14 mouse cellular contexts compared by ENCODE assay signal in the genomic region with DNA sequence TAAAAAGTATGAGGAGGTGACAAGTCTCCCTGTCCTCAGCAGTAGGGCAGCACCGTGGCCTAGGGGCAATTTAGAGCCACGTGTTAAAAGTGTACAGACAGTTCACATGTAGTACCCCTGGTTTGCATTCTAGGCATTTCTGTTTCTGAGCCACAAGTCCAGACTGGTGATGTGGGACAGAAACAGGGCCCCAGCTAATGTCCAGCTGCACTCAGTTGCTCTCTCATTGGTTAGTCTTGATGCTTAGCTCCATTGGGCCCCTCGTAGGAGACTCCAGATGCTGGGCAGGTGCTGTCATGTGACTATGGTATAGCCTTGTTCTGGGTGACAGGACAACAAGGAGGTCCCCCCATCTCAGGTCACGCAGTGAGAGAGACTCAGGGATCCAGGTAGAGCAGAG. TPM values are rescaled to one million over a fixed set of nuclear protein-coding genes. Genes with fewer than 3 reads are reported as not detected.
A peak's percentile ranks its signal among the peaks of the same experiment; 100 is the strongest.
DNase-seq lines count a peak whose midpoint lies in the region; ATAC-seq and TF ChIP-seq lines count a peak whose summit lies in the region.
"Had no signal": no experiment of that assay in that cellular context is flagged by ENCODE, and none has a peak within 500 bp of the region (broad histone marks: within the 10 kb centered on the region; RNA-seq: fewer than 3 reads in every experiment).

No protein-coding gene starts in this region.

- TF ChIP-seq CTCF in CH12.LX (conservative IDR thresholded peaks at IDR 0.05 in 1 of 2, IDR thresholded peaks at IDR 0.05 in 1 of 2; ENCODE audit: low read depth in 2 of 2, low read length in 2 of 2) = no peak
- TF ChIP-seq CTCF in left cerebral cortex, adult 2 months (IDR thresholded peaks at IDR 0.05) = no peak

- peaks cover 6% of the 10 kb centered on the region; the same call in 1 of the 2 replicates for H3K79me2 ChIP-seq in CH12.LX (replicated peaks; ENCODE audit: control insufficient read depth, extremely low read depth, insufficient read depth, poor library complexity, severe bottlenecking)

- in situ Hi-C loops in CH12.LX (cut with MboI; ENCODE audit: low pct_ligation_motif_present, low pct_unique_long_range_greater_than_20kb, low sequenced_read_pairs) = loop anchor here (10.0 kb wide), 1 partner anchor 474 kb away; no protein-coding TSS in a partner anchor

- TF ChIP-seq RAD21 in CH12.LX (IDR thresholded peaks at IDR 0.05; ENCODE audit: low read depth, low read length) = no peak

- H3K9me3 ChIP-seq in CH12.LX (replicated peaks; ENCODE audit: low read length) = no peaks in the 10 kb centered on the region
- no peaks in the 10 kb centered on the region for H3K9me3 ChIP-seq in embryonic facial prominence, embryonic 11.5 days (replicated peaks; ENCODE audit: control insufficient read depth, low read length)
- no peaks in the 10 kb centered on the region for H3K9me3 ChIP-seq in hindbrain, embryonic 13.5 days
- no peaks in the 10 kb centered on the region; the same call in 1 of the 2 replicates for H3K9me3 ChIP-seq in midbrain, embryonic 11.5 days (ENCODE audit: control insufficient read depth, low read length)

- no peak for TF ChIP-seq POLR2A in CH12.LX (IDR thresholded peaks at IDR 0.05; ENCODE audit: low read depth, low read length)

- 0 out of 2 replicates have a peak, but pooled peaks have one; percentile 12 for TF ChIP-seq EP300 in CH12.LX (IDR thresholded peaks at IDR 0.05; ENCODE audit: low read length)

- no peaks in the 10 kb centered on the region for H3K27me3 ChIP-seq in CH12.LX (replicated peaks)
- H3K27me3 ChIP-seq in embryonic facial prominence, embryonic 11.5 days (ENCODE audit: control insufficient read depth, insufficient read depth, low read length) = no peaks in the 10 kb centered on the region
- no peaks in the 10 kb centered on the region for H3K27me3 ChIP-seq in hindbrain, embryonic 13.5 days
- no peaks in the 10 kb centered on the region for H3K27me3 ChIP-seq in midbrain, embryonic 11.5 days (ENCODE audit: control insufficient read depth, insufficient read depth, low read length)

- dilution Hi-C loops in CH12.LX (cut with MboI; ENCODE audit: extremely low pct_ligation_motif_present, extremely low pct_unique_long_range_greater_than_20kb, low sequenced_read_pairs) = no loop called here

- no peak overlapping the region for H3K4me2 ChIP-seq in CH12.LX (ENCODE audit: insufficient read depth, low read depth, poor library complexity, severe bottlenecking)
- peak overlapping the region; percentile 22; the same call in 1 of the 2 replicates for H3K4me2 ChIP-seq in embryonic facial prominence, embryonic 11.5 days (ENCODE audit: low read depth, low read length)
- H3K4me2 ChIP-seq in hindbrain, embryonic 13.5 days = peak overlapping the region; percentile 93
- H3K4me2 ChIP-seq in midbrain, embryonic 11.5 days = peak overlapping the region; percentile 82

- peak overlapping the region; percentile 48 for H3K27ac ChIP-seq in CH12.LX (ENCODE audit: insufficient read depth, low read depth)
- no peak overlapping the region for H3K27ac ChIP-seq in embryonic facial prominence, embryonic 11.5 days (replicated peaks; ENCODE audit: low read depth, low read length)
- H3K27ac ChIP-seq in hindbrain, embryonic 13.5 days = peak overlapping the region; percentile 80
- H3K27ac ChIP-seq in midbrain, embryonic 11.5 days (ENCODE audit: low read depth, low read length) = peak overlapping the region; percentile 35; the same call in 1 of the 2 replicates
- no peak overlapping the region for H3K27ac ChIP-seq in left cerebral cortex, adult 2 months

- DNase-seq in CH12.LX (ENCODE audit: extremely low read depth) = no peak
- DNase-seq in embryonic facial prominence, embryonic 11.5 days (ENCODE audit: low spot score) = no peak
- DNase-seq in midbrain, embryonic 11.5 days (ENCODE audit: low spot score, missing footprints) = no peak
- no peak for DNase-seq in frontal cortex, adult 2 months (ENCODE audit: extremely low spot score in 1 of 2, low spot score in 1 of 2)
- no peak for DNase-seq in left cerebral cortex, adult 2 months (ENCODE audit: extremely low spot score in 1 of 2, low spot score in 2 of 2)
- DNase-seq in right cerebral cortex, postnatal 36 days (ENCODE audit: low spot score in 2 of 2) = no peak
- DNase-seq: adrenal gland, postnatal 10 days; cerebellum, adult 11 months; heart, adult 11 months; kidney, postnatal 25 days; liver, postnatal 0 days had no signal

- H3K4me1 ChIP-seq in CH12.LX (ENCODE audit: control insufficient read depth in 1 of 2, insufficient read depth in 2 of 2) = peaks cover 31 to 78% of the 10 kb centered on the region in 2 experiments
- peaks cover 32% of the 10 kb centered on the region for H3K4me1 ChIP-seq in embryonic facial prominence, embryonic 11.5 days (ENCODE audit: control insufficient read depth, insufficient read depth, low read length)
- H3K4me1 ChIP-seq in hindbrain, embryonic 13.5 days (replicated peaks) = peaks cover 88% of the 10 kb centered on the region
- peaks cover 72% of the 10 kb centered on the region for H3K4me1 ChIP-seq in midbrain, embryonic 11.5 days (ENCODE audit: control insufficient read depth, insufficient read depth, low read length)

- intact Hi-C loops in left cerebral cortex, adult 2 months (cut with DNase I) = no loop called here

- WGBS in embryonic facial prominence, embryonic 11.5 days = 45% methylated on average over 4 of the region's 4 CpGs
- WGBS in hindbrain, embryonic 13.5 days = 46% methylated on average over 4 of the region's 4 CpGs
- 33% methylated on average over 4 of the region's 4 CpGs for WGBS in midbrain, embryonic 11.5 days

- no peak for ATAC-seq in embryonic facial prominence, embryonic 11.5 days (replicated peaks; ENCODE audit: insufficient number of reproducible peaks, low FRiP score, low TSS enrichment, low read depth)
- ATAC-seq in hindbrain, embryonic 13.5 days (ENCODE audit: low FRiP score) = no peak
- ATAC-seq in midbrain, embryonic 11.5 days (ENCODE audit: low FRiP score) = no peak
- no peak for ATAC-seq in monocyte, adult 5-6 weeks (replicated peaks; ENCODE audit: insufficient number of reproducible peaks, low FRiP score, low TSS enrichment, poor library complexity, severe bottlenecking)
- ATAC-seq: CD4-positive, CD25-positive, alpha-beta regulatory T cell, adult 4 months; liver, postnatal 0 days had no signal

- no peak overlapping the region for H3K4me3 ChIP-seq in CH12.LX (replicated peaks in 1 of 3; ENCODE audit: low read depth in 2 of 3, low read length in 2 of 3, poor library complexity in 1 of 3)
- 0 out of 2 replicates have a peak overlapping the region, but pooled peaks have one; percentile 6 for H3K4me3 ChIP-seq in embryonic facial prominence, embryonic 11.5 days (ENCODE audit: low read depth, low read length)
- H3K4me3 ChIP-seq in hindbrain, embryonic 13.5 days = peak overlapping the region; percentile 17
- peak overlapping the region; percentile 93; the same call in 1 of the 2 replicates for H3K4me3 ChIP-seq in midbrain, embryonic 11.5 days (ENCODE audit: low read depth, low read length)
- no peak overlapping the region for H3K4me3 ChIP-seq in left cerebral cortex, adult 2 months

- H3K9ac ChIP-seq in CH12.LX (ENCODE audit: insufficient read depth, low read depth) = no peak overlapping the region
- H3K9ac ChIP-seq in embryonic facial prominence, embryonic 11.5 days (replicated peaks; ENCODE audit: low read length) = no peak overlapping the region
- H3K9ac ChIP-seq in hindbrain, embryonic 13.5 days = peak overlapping the region; percentile 64
- H3K9ac ChIP-seq in midbrain, embryonic 11.5 days (ENCODE audit: low read length) = peak overlapping the region; percentile 60
- H3K9ac ChIP-seq: liver, postnatal 0 days had no signal

- H3K36me3 ChIP-seq in CH12.LX (replicated peaks in 1 of 2; ENCODE audit: control insufficient read depth in 1 of 2, insufficient read depth in 1 of 2, low read length in 1 of 2) = peaks cover 12 to 88% of the 10 kb centered on the region in 2 experiments
- peaks cover 9% of the 10 kb centered on the region for H3K36me3 ChIP-seq in embryonic facial prominence, embryonic 11.5 days (replicated peaks; ENCODE audit: control insufficient read depth, insufficient read depth, low read depth, low read length)
- H3K36me3 ChIP-seq in hindbrain, embryonic 13.5 days = peaks cover 37% of the 10 kb centered on the region
- peaks cover 26% of the 10 kb centered on the region for H3K36me3 ChIP-seq in midbrain, embryonic 11.5 days (ENCODE audit: control insufficient read depth, insufficient read depth, low read length)

TF ChIP-seq in CH12.LX, 34 proteins besides CTCF, POLR2A, EP300 and RAD21 (continues in another document):
- peak; percentile 84 for TF ChIP-seq MAX (IDR thresholded peaks at IDR 0.05; ENCODE audit: low read length)
- TF ChIP-seq E2F4 (IDR thresholded peaks at IDR 0.05; ENCODE audit: insufficient replicate concordance, low read depth, low read length) = no peak
- TF ChIP-seq NELFE (IDR thresholded peaks at IDR 0.05; ENCODE audit: low read depth, low read length) = no peak
- no peak for TF ChIP-seq ELF1 (IDR thresholded peaks at IDR 0.05; ENCODE audit: low read depth, low read length)
- no peak for TF ChIP-seq JUND (conservative IDR thresholded peaks at IDR 0.05; ENCODE audit: low read depth, low read length)
- TF ChIP-seq BHLHE40 (IDR thresholded peaks at IDR 0.05; ENCODE audit: low read depth, low read length) = peak; percentile 69
- TF ChIP-seq TCF12 (IDR thresholded peaks at IDR 0.05; ENCODE audit: low read depth, low read length) = peak; percentile 80; the same call in 1 of the 2 replicates
- TF ChIP-seq ZMIZ1 (IDR thresholded peaks at IDR 0.05; ENCODE audit: low read depth, low read length) = no peak
- TF ChIP-seq POLR2AphosphoS2 (IDR thresholded peaks at IDR 0.05; ENCODE audit: low read depth, low read length) = no peak
- peak; percentile 64; the same call in 1 of the 2 replicates for TF ChIP-seq MYC (IDR thresholded peaks at IDR 0.05; ENCODE audit: low read depth, low read length)
- peak; percentile 66; the same call in 1 of the 2 replicates for TF ChIP-seq IRF4 (IDR thresholded peaks at IDR 0.05; ENCODE audit: low read depth, low read length)
- TF ChIP-seq SIN3A (IDR thresholded peaks at IDR 0.05; ENCODE audit: low read length) = no peak; the same call in 1 of the 2 replicates
- peak; percentile 32; the same call in 1 of the 2 replicates for TF ChIP-seq ETS1 (conservative IDR thresholded peaks at IDR 0.05; ENCODE audit: low read depth, low read length)

RNA-seq across cellular contexts. Expression of gene Axin2, which starts 9.0 kb away (rescaled TPM):
- 16.6 TPM in 2 replicates for total RNA-seq in CH12.LX (2012; rRNA removed)
- 12.9 and 14.2 TPM in 2 replicates for total RNA-seq in CH12.LX (2014; rRNA removed)
- 27.1 and 29.9 TPM in 2 replicates for polyA plus RNA-seq in CH12.LX (2012; ENCODE audit: insufficient read length, low read depth)
- 15.3 and 15.9 TPM in 2 replicates for polyA plus RNA-seq in embryonic facial prominence, embryonic 11.5 days (2014; fragmentation: Nextera tagmentation; extraction: Ambion mirVana)
- 10.6 and 13.8 TPM in 2 replicates for polyA plus RNA-seq in hindbrain, embryonic 13.5 days (2015; fragmentation: Nextera tagmentation; extraction: Ambion mirVana)
- polyA plus RNA-seq in midbrain, embryonic 11.5 days (2014; fragmentation: Nextera tagmentation; extraction: Ambion mirVana) = 20.8 and 23.1 TPM in 2 replicates
- 24.0 and 26.5 TPM in 2 replicates for polyA plus RNA-seq in frontal cortex, adult 2 months (2012; rRNA removed)
- 10 to 100 TPM; 34.0 to 38.7 TPM for total RNA-seq in left cerebral cortex, adult 2 months (2021)
- total RNA-seq in monocyte, adult 5-6 weeks (2017) = 1.5 to 5.5 TPM (median 2.2 TPM) in 3 replicates

Comparison
In these comparisons a context has a peak if more than half of its experiments do, and no peak if none do; other contexts are left out.
1. H3K27ac ChIP-seq: peak in CH12.LX (single experiment), hindbrain, embryonic 13.5 days (single experiment) and midbrain, embryonic 11.5 days (single experiment); none in embryonic facial prominence, embryonic 11.5 days (single experiment) and left cerebral cortex, adult 2 months (single experiment).
2. H3K4me3 ChIP-seq: peak in embryonic facial prominence, embryonic 11.5 days (single experiment), hindbrain, embryonic 13.5 days (single experiment) and midbrain, embryonic 11.5 days (single experiment); none in CH12.LX (0 of 3) and left cerebral cortex, adult 2 months (single experiment).
3. H3K9ac ChIP-seq: peak in hindbrain, embryonic 13.5 days (single experiment) and midbrain, embryonic 11.5 days (single experiment); none in CH12.LX (single experiment) and embryonic facial prominence, embryonic 11.5 days (single experiment).